Mouse (Mus musculus) heart, adult 8-10 months (tissue): ENCODE measurements around the gene Gm17555. TPM values are rescaled to one million over a fixed set of nuclear protein-coding genes. Genes with fewer than 3 reads are reported as not detected.
"Not testable (repeated sequence)": the region's sequence is repeated elsewhere in the genome, so short reads cannot be mapped to it uniquely, and the experiment has no call there.

Experiments
- DNase-seq: peaks from one replicate; pipeline ENCODE4 v3.0.0; 2022; ENCODE audit warnings: low spot score
- total RNA-seq, 4 experiments: library from RNA; stranded (reverse); gene quantifications; 2 replicates each; pipeline ENCODE4 v1.2.4; 2022

The Gm17555 gene
- total RNA-seq: not detected

DNA sequence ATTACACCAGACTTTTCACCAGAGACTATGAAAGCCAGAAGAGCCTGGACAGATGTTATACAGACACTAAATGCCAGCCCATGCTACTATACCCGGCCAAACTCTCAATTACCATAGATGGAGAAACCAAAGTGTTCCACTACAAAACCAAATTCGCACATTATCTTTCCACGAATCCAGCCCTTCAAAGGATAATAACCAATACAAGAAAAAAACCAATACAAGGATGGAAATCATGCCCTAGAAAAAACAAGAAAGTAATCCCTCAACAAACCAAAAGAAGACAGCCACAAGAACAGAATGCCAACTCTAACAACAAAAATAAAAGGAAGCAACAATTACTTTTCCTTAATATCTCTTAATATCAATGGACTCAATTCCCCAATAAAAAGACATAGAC is at the start of gene Gm17555:
Gm17555 (plus strand) TSS at position 301 of the 400 bp plus-strand sequence.
- DNase-seq: not testable (repeated sequence)

DNA sequence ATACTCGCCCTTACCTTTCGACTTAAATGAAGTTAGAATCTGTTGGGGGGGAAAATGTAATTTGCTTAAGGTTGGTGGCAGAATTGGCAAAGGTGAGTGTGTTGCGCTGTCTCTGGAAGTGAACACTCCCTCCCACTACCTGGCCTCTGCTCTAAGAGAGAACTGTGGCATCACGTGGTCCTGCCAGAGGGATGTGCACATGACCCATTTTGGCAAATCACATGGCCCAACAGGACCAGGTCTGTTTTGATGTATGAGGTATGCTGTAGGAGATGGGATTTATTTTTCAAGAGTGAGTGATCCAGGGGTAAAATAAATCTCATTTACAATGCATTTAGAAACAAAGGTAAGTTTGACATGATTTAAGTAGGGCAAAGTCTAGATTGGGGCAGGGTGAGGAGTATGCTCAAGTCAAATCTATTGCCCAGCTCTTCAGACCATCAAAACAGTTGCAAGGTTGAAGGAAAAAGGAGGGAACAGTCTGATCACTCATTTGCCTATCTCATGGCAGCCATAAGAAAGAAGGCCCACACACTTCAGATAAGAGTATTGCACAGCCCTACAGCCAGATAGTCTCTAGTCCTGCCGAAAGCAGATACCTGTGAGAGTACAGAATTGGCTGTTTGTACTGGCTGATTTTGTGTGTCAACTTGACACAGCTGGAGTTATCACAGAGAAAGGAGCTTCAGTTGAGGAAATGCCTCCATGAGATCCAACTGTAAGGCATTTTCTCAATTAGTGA is 49.5 kb upstream of the Gm17555 start:
- no peak for DNase-seq

DNA sequence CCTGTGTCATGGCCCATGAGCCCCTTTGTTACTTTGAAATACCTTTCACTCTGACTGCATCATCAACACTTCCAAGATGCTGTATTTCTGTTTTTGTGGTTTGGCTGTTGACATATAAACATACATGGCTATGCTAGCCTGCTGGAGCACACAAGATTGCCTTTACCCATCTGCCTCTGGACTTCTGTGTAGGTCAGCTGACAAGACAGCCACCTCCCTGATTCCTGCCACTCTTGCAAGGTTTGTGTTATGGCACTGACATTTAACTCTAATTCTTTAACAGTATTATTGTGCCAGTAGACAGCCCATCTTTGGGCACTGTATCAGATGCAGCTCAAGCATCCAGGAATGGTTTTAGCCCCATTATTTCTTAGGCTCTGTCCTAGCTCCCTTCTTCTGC is 48.6 kb upstream of the Gm17555 start:
- no peak for DNase-seq

DNA sequence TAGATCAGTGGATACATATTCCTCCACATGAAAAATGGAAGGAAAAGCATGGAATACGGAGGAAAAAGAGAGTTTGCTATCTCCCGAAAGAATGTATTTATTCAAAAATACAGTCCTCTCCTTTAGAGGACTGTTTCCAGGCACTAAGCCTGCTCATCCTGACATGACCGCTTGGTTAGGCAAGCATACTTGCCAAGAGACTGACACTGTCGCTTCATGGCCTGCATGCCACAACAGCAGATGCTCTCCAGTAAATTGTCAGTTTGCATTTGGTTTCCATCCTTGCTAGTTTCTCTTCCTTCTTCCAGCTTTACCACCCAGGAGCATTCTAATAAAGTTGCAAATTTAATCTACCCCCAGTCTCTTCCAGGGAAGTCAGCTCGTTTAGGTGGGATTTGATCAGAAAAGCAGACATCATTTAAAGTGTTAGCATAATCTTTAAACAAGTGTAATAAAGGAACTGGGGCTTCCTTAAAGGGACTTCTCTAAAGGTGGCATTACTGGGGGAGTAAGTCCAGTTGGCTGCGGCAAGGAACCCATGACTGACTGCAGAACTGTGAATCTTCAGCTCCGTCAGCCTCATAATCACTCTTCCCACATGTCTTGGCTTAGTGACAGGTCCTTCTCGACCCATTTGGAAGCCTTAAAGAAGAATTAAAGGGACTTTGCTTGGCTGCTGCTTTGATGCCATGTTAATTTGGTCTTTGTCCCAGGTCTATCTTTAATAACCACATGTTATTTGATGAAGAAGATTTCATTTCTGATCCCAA is 47.9 kb upstream of the Gm17555 start:
- no peak for DNase-seq

DNA sequence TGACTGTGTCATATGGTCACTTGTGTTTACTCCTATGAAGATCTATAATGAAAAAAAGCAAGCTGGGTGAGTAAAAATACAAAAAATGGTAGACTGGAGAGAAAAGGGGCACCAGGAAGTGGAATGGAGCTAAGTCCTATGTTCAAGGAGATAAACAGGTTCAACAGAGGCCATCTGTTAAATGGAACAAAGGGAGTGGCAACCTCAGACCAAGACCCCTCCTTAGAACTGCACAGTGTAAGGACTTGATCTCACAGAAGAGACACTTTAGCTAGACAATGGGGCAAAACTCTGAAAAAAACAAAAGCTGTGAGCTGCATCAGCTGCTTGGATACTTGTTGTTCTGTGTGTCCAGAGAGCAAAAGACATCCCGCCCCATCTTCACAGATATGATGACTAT is 43.5 kb upstream of the Gm17555 start:
- no peak for DNase-seq

GRCm38 (mm10) chr2:126191306-126191705 is 23.6 kb upstream of the Gm17555 start:
- no peak for DNase-seq

- no peak for DNase-seq
Observed at GRCm38 (mm10) chr2:126192129-126192528, 22.8 kb upstream of the Gm17555 start.

GRCm38 (mm10) chr2:126195631-126196356 is 19.1 kb upstream of the Gm17555 start:
- no peak for DNase-seq

GRCm38 (mm10) chr2:126198971-126199370 is 15.9 kb upstream of the Gm17555 start:
- DNase-seq: no peak

DNA sequence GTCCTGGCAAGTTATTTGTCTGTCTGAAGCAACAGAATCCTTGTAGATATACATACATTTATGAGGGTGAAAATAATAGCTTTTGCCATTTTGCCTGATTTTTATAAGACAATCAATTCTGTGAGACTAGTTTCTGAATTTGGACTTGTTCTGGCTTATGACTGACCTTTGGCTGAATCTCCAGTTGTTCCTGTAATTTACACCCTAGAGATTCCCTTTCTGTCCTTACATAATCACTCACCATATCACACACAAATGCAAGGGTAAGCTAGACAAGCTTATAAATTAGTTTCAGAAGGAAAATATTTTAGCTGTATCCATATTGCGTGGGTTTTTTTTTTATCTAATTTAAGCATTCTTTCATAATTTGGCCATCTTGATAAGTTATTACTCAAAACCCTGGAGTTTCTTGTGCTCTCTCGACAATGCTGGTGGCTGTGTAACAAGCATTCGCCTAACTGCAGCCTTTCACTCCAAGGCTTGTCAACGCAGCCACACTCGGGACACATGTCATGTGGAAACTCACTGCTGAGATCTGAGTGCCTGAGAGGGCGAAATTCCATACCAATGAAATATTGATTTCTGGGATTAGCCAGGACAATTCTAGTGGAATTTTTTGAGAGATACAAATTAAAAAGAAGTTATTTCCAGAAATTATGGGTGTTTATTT is 3.8 kb upstream of the Gm17555 start:
- peak; percentile 31 for DNase-seq

DNA sequence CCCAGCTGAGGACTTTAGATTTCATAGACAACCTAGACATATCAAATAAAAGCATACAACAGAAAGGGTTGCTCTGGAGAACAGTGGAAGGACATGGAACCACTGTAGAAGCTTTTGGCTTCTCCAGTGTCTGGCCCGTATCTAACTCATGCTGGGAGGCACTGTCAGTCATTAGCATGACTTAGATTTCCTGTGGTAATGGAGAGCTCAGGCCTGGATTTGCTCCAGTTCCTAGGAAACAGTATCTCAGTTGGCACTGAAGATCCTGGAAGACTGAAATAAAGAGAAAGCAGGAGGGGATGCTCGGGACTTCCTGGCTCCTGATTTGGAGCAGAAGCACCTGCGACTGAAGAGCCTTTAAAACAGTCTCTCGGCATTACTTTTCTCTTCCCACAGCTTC is 12.7 kb downstream of the Gm17555 start:
- no peak for DNase-seq

DNA sequence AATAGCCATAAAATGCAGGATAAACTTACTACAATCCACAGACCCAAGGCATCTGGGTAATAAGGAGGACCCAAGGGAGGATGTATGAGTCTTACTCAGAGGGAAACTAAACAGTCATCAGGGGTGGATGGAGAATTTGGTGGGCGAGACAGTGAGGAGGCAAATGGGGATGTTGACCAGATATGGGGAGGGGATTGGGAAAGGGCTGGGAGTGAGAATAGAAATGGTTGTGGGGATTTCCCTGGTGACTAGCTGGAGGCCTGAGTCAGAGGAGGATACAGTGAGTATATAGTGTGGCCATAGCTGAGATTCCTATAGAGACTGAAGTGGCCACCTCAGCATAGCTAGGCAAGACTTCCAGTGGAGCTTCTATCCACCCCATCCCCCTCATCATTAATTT is 16.8 kb downstream of the Gm17555 start:
- no peak for DNase-seq

GRCm38 (mm10) chr2:126236905-126237304 is 22.0 kb downstream of the Gm17555 start:
- peak; percentile 54 for DNase-seq

DNA sequence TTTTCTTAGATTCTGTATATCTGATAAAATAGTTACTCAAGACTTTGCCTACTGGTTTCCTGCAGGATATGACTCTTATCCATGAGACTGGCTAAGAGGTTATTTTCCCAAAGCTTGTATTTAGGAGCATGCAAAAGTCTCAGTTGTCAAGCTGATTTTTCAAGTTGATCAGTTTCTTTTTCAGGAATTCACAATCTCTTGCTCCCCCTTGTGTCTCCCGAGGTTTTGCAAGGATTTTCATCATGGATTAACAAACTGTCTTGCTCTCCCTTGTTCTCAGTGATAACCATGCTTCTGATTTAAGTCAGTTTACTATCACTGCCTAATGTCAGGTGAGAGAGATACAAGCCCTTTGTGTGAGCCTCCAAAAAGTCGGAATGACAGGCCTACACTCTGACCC is 30.5 kb downstream of the Gm17555 start:
- DNase-seq: peak; percentile 40

- no peak for DNase-seq
Observed at GRCm38 (mm10) chr2:126248536-126248935, 33.6 kb downstream of the Gm17555 start.

GRCm38 (mm10) chr2:126252211-126252610 is 37.3 kb downstream of the Gm17555 start:
- DNase-seq: no peak

Other genes with a start within 250 kb of the Gm17555 start
- 1 to 10 TPM; 1.6 to 4.1 (median 2.5) TPM for gene Fgf7, start 180.4 kb upstream of the Gm17555 start, total RNA-seq
- gene Fam227b, start 63.1 kb upstream of the Gm17555 start, total RNA-seq: not detected
- 1 to 10 TPM; 4.8 to 8.9 (median 6.8) TPM for gene Dtwd1, start 63.0 kb upstream of the Gm17555 start, total RNA-seq